Mouse (Mus musculus): ENCODE results near the gene Chil5. TPM values are rescaled to one million over a fixed set of nuclear protein-coding genes. Genes with fewer than 3 reads are reported as not detected.

Gene Chil5
- 16.0 and 21.9 TPM in 2 replicates for total RNA-seq (2023)

DNA sequence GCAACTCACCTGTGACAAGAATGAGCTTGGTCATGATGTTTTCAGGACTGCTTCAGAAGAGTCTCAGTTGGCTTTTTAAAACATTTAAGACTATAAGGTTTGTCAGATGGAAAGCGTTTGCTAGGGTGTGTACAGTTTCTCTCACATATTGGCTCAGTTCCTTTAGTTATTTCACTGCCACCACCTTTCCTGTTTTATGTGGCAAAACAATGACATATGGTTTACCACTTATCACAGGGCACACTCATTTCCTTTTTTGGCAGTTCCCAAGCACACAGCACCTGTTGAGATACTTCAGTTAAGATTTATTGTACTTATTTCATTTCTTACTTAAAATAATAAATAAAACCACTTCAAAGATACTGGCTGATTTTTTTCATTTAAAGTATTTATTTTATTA, at the start of gene Chil5:
Chil5 (minus strand) TSS at position 34 of the 400 bp plus-strand sequence.

DNA sequence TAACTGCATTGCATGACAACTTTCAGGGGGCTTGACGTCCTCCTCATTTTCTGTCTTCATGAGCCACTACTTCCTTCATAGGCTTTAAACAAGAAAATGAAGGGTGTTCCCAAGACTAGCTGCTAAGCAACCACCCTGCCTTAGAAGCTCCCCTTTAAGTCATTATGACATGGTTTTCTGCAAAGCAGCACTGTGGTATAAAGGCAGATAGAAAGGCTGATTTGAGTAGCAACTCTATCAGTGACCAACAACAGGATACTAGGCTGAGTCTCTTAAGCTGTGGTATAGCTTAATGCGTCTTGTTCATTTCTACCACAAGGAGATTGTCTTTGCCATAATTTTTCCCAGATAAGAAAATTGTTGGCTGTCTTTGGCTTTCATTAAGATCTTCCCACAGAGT, 18.1 kb downstream of the Chil5 start, which contains the start of gene Pifo:
Pifo (minus strand) TSS at position 101 of the 400 bp plus-strand sequence.

DNA sequence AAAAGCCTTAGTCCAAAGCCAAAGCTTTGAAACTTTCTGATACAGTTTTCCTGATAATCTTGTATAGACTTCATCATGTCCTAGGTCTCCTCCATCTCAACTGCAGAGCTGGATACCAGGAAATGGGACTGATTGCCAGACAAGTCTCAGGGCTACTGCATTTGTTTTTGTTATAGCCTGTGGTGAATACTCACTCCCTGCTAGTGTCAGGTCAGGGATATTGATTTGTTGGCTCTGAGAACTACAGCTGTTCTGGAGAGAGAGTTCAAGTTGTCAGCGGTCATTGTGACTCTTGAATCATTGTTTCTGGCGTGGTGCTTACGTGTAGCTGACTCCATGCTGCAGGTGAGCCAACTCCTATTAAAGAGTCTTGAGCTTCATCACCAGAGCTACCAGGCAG, 59.2 kb downstream of the Chil5 start, which contains the start of gene Ovgp1:
Ovgp1 (plus strand) TSS at position 301 of the 400 bp plus-strand sequence.

Other genes with a start within 250 kb of the Chil5 start
- gene Rap1a, start 231.5 kb downstream of the Chil5 start, total RNA-seq (2023), result 114 and 140 TPM in 2 replicates
- gene Adora3, start 162.0 kb downstream of the Chil5 start, total RNA-seq (2023), result 1.7 and 2.8 TPM in 2 replicates
- 0.57 and 0.82 TPM in 2 replicates for gene Tmigd3, start 161.9 kb downstream of the Chil5 start, total RNA-seq (2023)
- gene I830077J02Rik, start 100.2 kb downstream of the Chil5 start, total RNA-seq (2023), result 66.2 and 82.4 TPM in 2 replicates
- gene Wdr77, start 73.4 kb downstream of the Chil5 start, total RNA-seq (2023), result 31.5 and 34.4 TPM in 2 replicates
- 129 and 139 TPM in 2 replicates for gene Atp5f1, start 72.7 kb downstream of the Chil5 start, total RNA-seq (2023)
- 4.4 and 5.9 TPM in 2 replicates for gene Ovgp1, start 59.1 kb downstream of the Chil5 start, total RNA-seq (2023)
- not detected in 2 replicates for gene Pifo, start 18.2 kb downstream of the Chil5 start, total RNA-seq (2023)
- gene Chia1, start 80.4 kb upstream of the Chil5 start, total RNA-seq (2023), result not detected in 2 replicates
- 3,123 and 3,530 TPM in 2 replicates for gene Chil3, start 134.8 kb upstream of the Chil5 start, total RNA-seq (2023)
- gene Chil4, start 186.7 kb upstream of the Chil5 start, total RNA-seq (2023), result 1.6 and 2.1 TPM in 2 replicates

Data from neutrophil, adult 65 days (primary cell).